Mouse (Mus musculus): ENCODE measurements around the gene Sh3bgrl2. TPM values are rescaled to one million over a fixed set of nuclear protein-coding genes. Genes with fewer than 3 reads are reported as not detected.
"Not testable (repeated sequence)": the region's sequence is repeated elsewhere in the genome, so short reads cannot be mapped to it uniquely, and the experiment has no call there.

The Sh3bgrl2 gene
- 9.1 and 10.6 TPM in 2 replicates for polyA plus RNA-seq (2015; fragmentation: Nextera tagmentation; extraction: Ambion mirVana)

DNA sequence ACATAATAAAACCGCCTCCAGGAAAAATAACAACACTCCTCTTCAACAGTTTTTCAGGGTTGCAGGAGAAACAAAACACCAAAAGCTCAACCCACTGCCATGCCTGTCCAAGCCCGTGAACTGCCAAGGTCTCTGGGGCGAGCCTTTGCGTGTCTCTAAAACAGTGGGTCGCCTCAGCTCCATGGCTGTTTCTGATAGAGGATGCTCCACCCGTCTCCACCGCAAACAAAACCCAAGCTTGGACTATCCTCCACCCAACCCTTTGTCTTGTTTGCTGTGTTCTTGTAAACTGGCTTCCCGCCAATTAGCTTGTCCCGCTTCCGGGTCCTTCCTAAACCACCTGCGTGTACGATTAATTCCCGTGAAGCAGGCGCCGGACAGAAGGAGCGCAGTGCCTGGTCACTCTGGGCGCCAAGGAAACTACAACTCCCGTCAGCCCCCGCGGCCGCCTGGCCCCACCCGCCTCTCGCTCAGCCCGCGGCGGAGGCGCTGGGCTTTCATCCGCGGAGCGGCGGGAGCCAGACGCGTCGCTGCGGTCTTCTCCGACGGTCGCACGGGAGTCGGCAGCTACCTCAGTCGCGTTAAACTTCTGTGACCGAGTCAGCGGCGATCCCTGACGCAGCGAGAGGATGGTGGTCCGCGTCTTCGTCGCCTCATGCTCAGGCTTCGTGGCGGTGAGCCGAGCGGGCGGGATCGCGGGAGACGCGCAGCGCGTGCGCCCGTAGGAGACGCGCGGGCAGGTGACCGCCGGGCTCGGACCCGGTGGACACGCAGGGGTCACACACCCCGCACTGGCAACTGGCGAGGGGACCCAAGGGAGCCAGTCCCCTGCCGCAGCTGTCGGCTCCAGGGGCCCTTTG lies at the start of gene Sh3bgrl2:
Sh3bgrl2 (plus strand) TSS at position 498 of the 860 bp plus-strand sequence.
- Histone ChIP-seq H3K9ac (ENCODE audit: low read depth, low read length) (peak within 1 kb of the TSS; percentile 70), H3K36me3 (ENCODE audit: control insufficient read depth, insufficient read depth, low read length) (no peaks in the 10 kb centered on the region), H3K27me3 (replicated peaks; ENCODE audit: control insufficient read depth, insufficient read depth, low read length) (no peaks in the 10 kb centered on the region), H3K4me3 (ENCODE audit: low read length) (peak within 1 kb of the TSS; percentile 55), H3K4me2 (ENCODE audit: low read length) (peak within 1 kb of the TSS; percentile 82), H3K27ac (ENCODE audit: low read depth, low read length) (peak within 1 kb of the TSS; percentile 52), H3K4me1 (ENCODE audit: control insufficient read depth, insufficient read depth, low read depth, low read length) (no peaks in the 10 kb centered on the region; the same call in 1 of the 2 replicates), H3K9me3 (ENCODE audit: control insufficient read depth, low read length) (no peaks in the 10 kb centered on the region)
- WGBS: 2% methylated on average over 76 of the region's 76 CpGs
- ATAC-seq: peak; percentile 96

DNA sequence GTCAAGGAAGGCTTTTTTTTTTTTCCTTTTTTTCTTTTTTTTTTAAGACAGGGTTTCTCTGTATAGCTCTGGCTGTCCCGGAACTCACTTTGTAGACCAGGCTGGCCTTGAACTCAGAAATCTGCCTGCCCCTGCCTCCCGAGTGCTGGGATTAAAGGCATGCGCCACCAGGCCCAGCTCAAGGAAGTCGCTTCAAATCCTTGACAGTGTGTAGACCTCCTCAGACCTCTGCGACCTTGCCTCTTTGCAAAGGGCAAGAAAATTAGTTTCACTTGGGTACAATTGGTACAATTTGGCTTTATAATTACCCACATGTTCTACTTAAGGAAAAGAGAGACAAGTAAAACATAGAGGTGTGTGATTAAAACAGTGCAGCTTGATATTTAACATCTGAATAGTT lies 29.0 kb upstream of the Sh3bgrl2 start:
- 82% methylated on average over 5 of the region's 5 CpGs for WGBS
- H3K4me3 ChIP-seq (ENCODE audit: low read length); H3K4me2 ChIP-seq (ENCODE audit: low read length); H3K9ac ChIP-seq (ENCODE audit: low read depth, low read length); H3K27ac ChIP-seq (ENCODE audit: low read depth, low read length); H3K9me3 ChIP-seq (ENCODE audit: control insufficient read depth, low read length); H3K27me3 ChIP-seq (replicated peaks; ENCODE audit: control insufficient read depth, insufficient read depth, low read length); H3K36me3 ChIP-seq (ENCODE audit: control insufficient read depth, insufficient read depth, low read length); H3K4me1 ChIP-seq (ENCODE audit: control insufficient read depth, insufficient read depth, low read depth, low read length): not testable (repeated sequence)
- ATAC-seq: peak; percentile 17; the same call in 1 of the 2 replicates

- H3K4me2 ChIP-seq (ENCODE audit: low read length): no peak overlapping the region
- no peak overlapping the region for H3K9ac ChIP-seq (ENCODE audit: low read depth, low read length)
- H3K36me3 ChIP-seq (ENCODE audit: control insufficient read depth, insufficient read depth, low read length): no peaks in the 10 kb centered on the region
- peak overlapping the region; percentile 57; the same call in 1 of the 2 replicates for H3K27ac ChIP-seq (ENCODE audit: low read depth, low read length)
- peak; percentile 87 for ATAC-seq
- H3K4me1 ChIP-seq (ENCODE audit: control insufficient read depth, insufficient read depth, low read depth, low read length): no peaks in the 10 kb centered on the region; the same call in 1 of the 2 replicates
- H3K9me3 ChIP-seq (ENCODE audit: control insufficient read depth, low read length): no peaks in the 10 kb centered on the region
- 67% methylated on average over 6 of the region's 6 CpGs for WGBS
- no peak overlapping the region for H3K4me3 ChIP-seq (ENCODE audit: low read length)
- no peaks in the 10 kb centered on the region for H3K27me3 ChIP-seq (replicated peaks; ENCODE audit: control insufficient read depth, insufficient read depth, low read length)
Observed at GRCm38 (mm10) chr9:83519510-83520155, 28.5 kb upstream of the Sh3bgrl2 start.

DNA sequence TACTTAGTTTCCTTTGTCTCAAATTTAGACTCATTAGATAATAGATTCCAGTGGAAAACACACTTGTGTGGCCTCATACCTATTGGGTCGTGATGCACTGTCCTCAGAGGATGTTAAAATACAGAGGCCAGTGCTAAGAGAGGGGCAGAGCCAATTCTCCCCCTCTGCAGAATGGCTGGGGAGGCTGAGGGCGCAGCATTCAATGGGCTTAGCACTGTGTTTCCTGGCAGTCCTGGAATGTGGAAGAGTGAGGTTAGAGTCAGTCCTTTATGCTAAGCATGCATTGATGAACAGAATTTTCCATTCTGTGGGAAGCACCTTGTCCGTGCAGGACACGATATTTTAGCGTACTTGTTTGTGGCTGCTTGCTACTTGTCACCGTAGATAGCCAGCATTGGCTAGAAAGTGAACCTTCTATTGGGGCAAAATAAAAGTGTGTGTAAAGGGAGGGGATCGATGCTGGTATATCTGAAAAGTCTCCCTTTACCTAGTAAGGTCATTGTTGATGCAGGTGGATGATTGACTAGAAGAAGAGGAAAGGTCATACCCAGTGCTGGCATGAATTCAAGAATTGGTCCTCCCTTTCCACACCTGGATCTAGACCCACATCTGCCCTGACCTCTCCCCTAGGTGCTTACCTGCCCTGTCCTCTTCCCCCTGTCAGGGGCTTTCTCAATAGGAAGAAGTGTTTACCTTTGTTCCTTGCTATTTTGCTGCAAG lies 20.6 kb upstream of the Sh3bgrl2 start:
- Histone ChIP-seq H3K36me3 (ENCODE audit: control insufficient read depth, insufficient read depth, low read length) (no peaks in the 10 kb centered on the region), H3K4me1 (ENCODE audit: control insufficient read depth, insufficient read depth, low read depth, low read length) (no peaks in the 10 kb centered on the region), H3K9ac (ENCODE audit: low read depth, low read length) (no peak overlapping the region), H3K27ac (ENCODE audit: low read depth, low read length) (no peak overlapping the region), H3K4me3 (ENCODE audit: low read length) (no peak overlapping the region), H3K27me3 (replicated peaks; ENCODE audit: control insufficient read depth, insufficient read depth, low read length) (no peaks in the 10 kb centered on the region), H3K9me3 (ENCODE audit: control insufficient read depth, low read length) (no peaks in the 10 kb centered on the region), H3K4me2 (ENCODE audit: low read length) (no peak overlapping the region)
- WGBS: 86% methylated on average over 7 of the region's 7 CpGs
- no peak for ATAC-seq

- no peak overlapping the region for H3K27ac ChIP-seq (ENCODE audit: low read depth, low read length)
- no peak for ATAC-seq
- no peaks in the 10 kb centered on the region for H3K9me3 ChIP-seq (ENCODE audit: control insufficient read depth, low read length)
- no peak overlapping the region for H3K4me2 ChIP-seq (ENCODE audit: low read length)
- no peak overlapping the region for H3K9ac ChIP-seq (ENCODE audit: low read depth, low read length)
- no peaks in the 10 kb centered on the region for H3K27me3 ChIP-seq (replicated peaks; ENCODE audit: control insufficient read depth, insufficient read depth, low read length)
- no peaks in the 10 kb centered on the region for H3K4me1 ChIP-seq (ENCODE audit: control insufficient read depth, insufficient read depth, low read depth, low read length)
- no peaks in the 10 kb centered on the region for H3K36me3 ChIP-seq (ENCODE audit: control insufficient read depth, insufficient read depth, low read length)
- H3K4me3 ChIP-seq (ENCODE audit: low read length): no peak overlapping the region
- WGBS: 86% methylated on average over 5 of the region's 5 CpGs
Observed at GRCm38 (mm10) chr9:83533044-83533769, 14.9 kb upstream of the Sh3bgrl2 start.

DNA sequence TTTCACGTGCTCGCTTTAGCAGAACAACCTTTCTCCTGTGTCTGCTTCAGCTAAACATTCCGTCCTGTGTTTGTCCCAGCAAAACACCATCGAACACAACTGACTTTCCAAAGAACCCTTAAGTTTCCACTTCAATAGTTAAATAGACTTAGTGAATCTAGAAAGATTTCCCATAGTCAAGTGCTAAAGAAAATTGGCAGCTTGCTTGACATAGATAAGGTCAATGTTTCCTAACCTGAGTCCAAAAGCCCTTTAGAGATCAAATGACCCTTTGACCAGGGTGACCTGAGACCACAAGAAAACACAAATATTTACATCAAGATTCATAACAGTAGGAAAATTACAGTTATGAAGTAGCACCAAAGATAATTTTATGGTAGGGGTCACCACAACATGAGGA lies 11.2 kb upstream of the Sh3bgrl2 start:
- H3K9me3 ChIP-seq (ENCODE audit: control insufficient read depth, low read length): no peaks in the 10 kb centered on the region
- H3K27ac ChIP-seq (ENCODE audit: low read depth, low read length): no peak overlapping the region
- no peak overlapping the region for H3K4me2 ChIP-seq (ENCODE audit: low read length)
- no peak overlapping the region for H3K4me3 ChIP-seq (ENCODE audit: low read length)
- H3K4me1 ChIP-seq (ENCODE audit: control insufficient read depth, insufficient read depth, low read depth, low read length): 0 out of 2 replicates have a peak, but pooled peaks cover 3% of the 10 kb centered on the region
- no peak for ATAC-seq
- 95% methylated on average over 4 of the region's 4 CpGs for WGBS
- H3K27me3 ChIP-seq (replicated peaks; ENCODE audit: control insufficient read depth, insufficient read depth, low read length): no peaks in the 10 kb centered on the region
- no peak overlapping the region for H3K9ac ChIP-seq (ENCODE audit: low read depth, low read length)
- H3K36me3 ChIP-seq (ENCODE audit: control insufficient read depth, insufficient read depth, low read length): no peaks in the 10 kb centered on the region

DNA sequence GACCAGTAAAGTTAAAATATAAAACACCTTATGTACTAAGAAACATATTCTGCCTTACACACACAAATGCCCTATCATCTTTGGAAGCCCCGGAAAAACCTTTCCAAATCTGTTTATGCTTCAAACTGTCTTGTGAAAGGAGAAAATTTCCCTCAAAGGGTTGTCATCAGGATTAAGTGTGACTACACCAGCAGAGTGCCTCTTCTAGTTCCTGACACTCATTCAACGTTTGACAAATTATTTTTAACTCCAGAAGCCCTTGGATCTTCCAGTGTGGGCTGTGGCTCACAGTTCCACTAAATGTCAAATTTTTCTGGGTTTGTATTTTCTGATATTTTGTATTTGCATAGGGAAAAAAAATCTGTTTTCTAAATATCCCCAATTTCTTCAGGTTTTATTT lies 10.6 kb upstream of the Sh3bgrl2 start:
- Histone ChIP-seq H3K4me3 (ENCODE audit: low read length) (no peak overlapping the region), H3K9ac (ENCODE audit: low read depth, low read length) (no peak overlapping the region), H3K9me3 (ENCODE audit: control insufficient read depth, low read length) (no peaks in the 10 kb centered on the region), H3K4me1 (ENCODE audit: control insufficient read depth, insufficient read depth, low read depth, low read length) (0 out of 2 replicates have a peak, but pooled peaks cover 3% of the 10 kb centered on the region), H3K36me3 (ENCODE audit: control insufficient read depth, insufficient read depth, low read length) (no peaks in the 10 kb centered on the region), H3K27ac (ENCODE audit: low read depth, low read length) (no peak overlapping the region), H3K4me2 (ENCODE audit: low read length) (no peak overlapping the region), H3K27me3 (replicated peaks; ENCODE audit: control insufficient read depth, insufficient read depth, low read length) (no peaks in the 10 kb centered on the region)
- ATAC-seq: no peak
- 33% methylated on average over 2 of the region's 2 CpGs for WGBS

GRCm38 (mm10) chr9:83537921-83538536 lies 10.1 kb upstream of the Sh3bgrl2 start:
- 0 out of 2 replicates have a peak, but pooled peaks cover 3% of the 10 kb centered on the region for H3K4me1 ChIP-seq (ENCODE audit: control insufficient read depth, insufficient read depth, low read depth, low read length)
- H3K27me3 ChIP-seq (replicated peaks; ENCODE audit: control insufficient read depth, insufficient read depth, low read length): no peaks in the 10 kb centered on the region
- 31% methylated on average over 15 of the region's 15 CpGs for WGBS
- H3K9ac ChIP-seq (ENCODE audit: low read depth, low read length): no peak overlapping the region
- ATAC-seq: peak; percentile 73
- no peak overlapping the region for H3K4me2 ChIP-seq (ENCODE audit: low read length)
- peak overlapping the region; percentile 4 for H3K27ac ChIP-seq (ENCODE audit: low read depth, low read length)
- no peak overlapping the region for H3K4me3 ChIP-seq (ENCODE audit: low read length)
- H3K36me3 ChIP-seq (ENCODE audit: control insufficient read depth, insufficient read depth, low read length): no peaks in the 10 kb centered on the region
- H3K9me3 ChIP-seq (ENCODE audit: control insufficient read depth, low read length): no peaks in the 10 kb centered on the region
